Mouse (Mus musculus) monocyte, adult 2 months (primary cell): ENCODE results near the gene Cdc25b.
A peak's percentile ranks its signal among the peaks of the same experiment; 100 is the strongest.

Experiments used
- DNase-seq, 2 experiments: peaks; one replicate each; pipeline ENCODE4 v3.0.0; 2022; ENCODE audit warnings: low spot score in 2 of 2, low read depth in 1 of 2

Cdc25b gene

DNA sequence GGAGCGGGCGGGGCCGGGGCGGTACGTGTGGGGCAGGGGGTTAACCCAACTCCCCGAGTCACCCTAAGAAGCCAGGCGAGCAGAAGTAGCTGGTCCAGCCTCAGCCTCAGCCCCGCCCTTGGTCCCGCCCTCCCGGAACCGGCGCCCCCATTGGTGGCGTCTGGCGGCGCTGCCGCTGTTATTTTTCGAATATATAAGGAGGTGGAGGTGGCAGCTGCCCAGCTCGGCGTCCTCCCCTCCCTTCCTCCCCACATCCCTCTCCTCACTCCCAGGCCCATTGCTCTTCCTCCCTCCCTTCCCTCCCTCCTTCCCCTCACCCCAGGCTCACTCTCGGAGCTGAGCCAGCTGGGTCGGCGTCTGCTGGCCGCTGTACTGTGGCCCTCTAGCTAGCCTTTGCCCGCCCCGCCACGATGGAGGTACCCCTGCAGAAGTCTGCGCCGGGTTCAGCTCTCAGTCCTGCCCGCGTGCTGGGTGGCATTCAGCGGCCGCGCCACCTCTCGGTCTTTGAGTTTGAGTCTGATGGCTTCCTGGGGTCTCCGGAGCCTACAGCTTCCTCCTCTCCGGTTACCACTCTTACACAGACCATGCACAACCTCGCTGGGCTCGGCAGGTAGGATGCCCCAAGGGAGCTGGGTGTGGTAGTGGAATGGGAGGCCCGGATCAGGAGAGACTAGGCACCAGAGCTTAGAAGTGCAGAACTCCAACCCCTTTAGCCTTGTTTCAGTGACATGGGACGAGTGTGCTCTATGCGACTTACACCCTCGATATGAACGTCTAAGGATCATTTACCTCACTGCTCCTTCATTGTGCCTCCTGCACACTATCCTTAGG is at the start of gene Cdc25b, which contains the start of gene Spef1:
Gene Cdc25b (plus strand): TSS at position 179 of the 831 bp plus-strand sequence.
Gene Spef1 (minus strand): TSS at position 512 of the 831 bp plus-strand sequence.
- peak in 1 of 2 experiments; percentile 72 for DNase-seq

DNA sequence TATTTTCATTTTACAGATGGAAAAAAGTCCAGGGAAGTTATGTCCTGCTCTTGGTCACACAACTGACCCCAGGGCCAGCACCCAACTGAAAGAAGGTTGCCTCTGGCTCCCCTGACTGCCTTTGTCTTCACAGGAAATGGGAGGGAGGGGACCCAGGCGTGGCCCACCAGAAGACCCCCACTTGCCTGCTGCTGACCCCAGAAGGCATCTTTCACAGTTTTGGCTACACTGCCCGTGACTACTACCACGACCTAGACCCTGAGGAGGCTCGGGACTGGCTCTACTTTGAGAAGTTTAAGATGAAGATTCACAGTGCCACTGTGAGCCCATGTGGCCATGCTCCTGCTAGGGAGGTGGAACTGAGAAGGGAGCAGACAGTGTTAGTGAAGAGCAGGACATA is 48.5 kb upstream of the Cdc25b start:
- DNase-seq, result no peak

DNA sequence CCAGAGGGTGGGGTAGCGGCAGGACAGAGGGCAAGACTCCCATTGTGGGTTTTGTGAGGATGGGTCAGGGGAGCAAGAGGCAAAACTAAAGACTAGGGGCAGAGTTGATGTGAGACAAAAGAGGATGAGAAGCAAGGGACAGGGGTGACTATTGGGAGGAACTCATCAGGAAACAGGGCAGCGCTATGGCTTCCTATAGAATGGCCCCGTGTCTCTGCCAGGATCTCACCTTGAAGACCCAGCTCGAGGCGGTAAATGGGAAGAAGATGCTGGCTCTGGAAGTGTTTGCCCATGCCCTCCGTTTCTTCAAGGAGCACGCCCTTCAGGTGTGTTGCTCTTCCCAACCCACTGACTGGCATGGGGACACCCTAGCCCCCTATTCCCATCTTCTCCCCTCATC is 48.0 kb upstream of the Cdc25b start:
- no peak for DNase-seq

- no peak for DNase-seq
Measured at GRCm38 (mm10) chr2:131139287-131139686, 47.5 kb upstream of the Cdc25b start.

GRCm38 (mm10) chr2:131139886-131140532 is 46.7 kb upstream of the Cdc25b start:
- DNase-seq, result no peak

- no peak for DNase-seq
Measured at GRCm38 (mm10) chr2:131140533-131140905, 46.2 kb upstream of the Cdc25b start.

- DNase-seq, result no peak
Measured at GRCm38 (mm10) chr2:131141336-131141986, 45.3 kb upstream of the Cdc25b start.

GRCm38 (mm10) chr2:131142592-131142991 is 44.2 kb upstream of the Cdc25b start:
- DNase-seq, result peak; percentile 28 to 38

DNA sequence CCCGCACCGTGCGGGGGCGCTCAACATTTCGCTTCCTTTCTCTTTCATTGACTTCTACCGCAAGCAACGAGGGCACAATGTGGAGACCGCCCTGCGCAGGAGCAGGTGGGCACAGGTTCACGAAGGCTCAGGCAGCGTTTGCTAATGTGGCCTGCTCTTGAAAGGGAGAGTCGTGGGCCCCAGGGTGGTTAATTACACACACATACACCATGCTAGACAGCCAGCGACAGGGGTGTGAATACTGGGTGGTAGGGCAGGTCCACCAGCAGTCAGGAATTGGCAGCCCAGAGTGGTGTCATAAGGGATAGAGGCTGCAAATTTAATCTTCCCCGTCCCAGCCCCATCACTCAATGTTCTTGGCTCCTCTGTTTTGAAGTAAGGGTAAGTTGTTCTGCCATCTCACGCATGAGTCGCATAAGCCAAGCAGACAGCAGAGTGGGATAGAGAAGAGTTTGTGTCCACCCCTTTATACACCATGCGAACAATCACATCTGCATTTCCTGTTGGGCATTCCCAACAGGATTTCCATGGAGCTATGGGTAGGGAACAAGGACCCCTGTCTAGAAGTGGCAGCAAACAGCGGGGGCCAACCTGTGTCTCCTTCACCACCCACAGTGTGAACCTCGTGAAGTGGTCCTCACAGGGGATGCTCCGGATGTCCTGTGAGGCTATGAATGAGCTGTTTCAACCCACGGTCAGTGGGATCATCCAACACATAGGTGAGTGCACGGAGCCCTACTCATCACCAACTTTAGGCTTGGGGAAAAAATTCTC is 43.6 kb upstream of the Cdc25b start:
- DNase-seq, result no peak

- DNase-seq, result no peak
Measured at GRCm38 (mm10) chr2:131145121-131145520, 41.6 kb upstream of the Cdc25b start.

GRCm38 (mm10) chr2:131145536-131145935 is 41.2 kb upstream of the Cdc25b start:
- no peak for DNase-seq

GRCm38 (mm10) chr2:131146193-131147042 is 40.3 kb upstream of the Cdc25b start:
- no peak for DNase-seq

DNA sequence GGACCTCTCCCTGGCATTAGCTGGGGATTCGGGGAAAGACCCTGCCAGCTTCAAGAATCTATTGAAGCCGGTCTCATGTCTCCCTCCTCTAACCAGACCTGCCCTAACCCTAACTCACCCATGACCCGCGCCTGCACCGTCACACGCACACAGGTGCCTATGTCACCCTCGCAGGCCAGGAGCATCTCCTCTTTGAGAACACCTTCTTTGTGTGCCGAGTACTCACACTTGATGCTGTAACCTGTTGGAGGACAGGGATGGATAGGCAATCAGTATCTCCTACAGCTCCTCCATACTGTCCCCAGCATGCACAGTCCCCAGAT is 39.7 kb upstream of the Cdc25b start:
- no peak for DNase-seq

DNA sequence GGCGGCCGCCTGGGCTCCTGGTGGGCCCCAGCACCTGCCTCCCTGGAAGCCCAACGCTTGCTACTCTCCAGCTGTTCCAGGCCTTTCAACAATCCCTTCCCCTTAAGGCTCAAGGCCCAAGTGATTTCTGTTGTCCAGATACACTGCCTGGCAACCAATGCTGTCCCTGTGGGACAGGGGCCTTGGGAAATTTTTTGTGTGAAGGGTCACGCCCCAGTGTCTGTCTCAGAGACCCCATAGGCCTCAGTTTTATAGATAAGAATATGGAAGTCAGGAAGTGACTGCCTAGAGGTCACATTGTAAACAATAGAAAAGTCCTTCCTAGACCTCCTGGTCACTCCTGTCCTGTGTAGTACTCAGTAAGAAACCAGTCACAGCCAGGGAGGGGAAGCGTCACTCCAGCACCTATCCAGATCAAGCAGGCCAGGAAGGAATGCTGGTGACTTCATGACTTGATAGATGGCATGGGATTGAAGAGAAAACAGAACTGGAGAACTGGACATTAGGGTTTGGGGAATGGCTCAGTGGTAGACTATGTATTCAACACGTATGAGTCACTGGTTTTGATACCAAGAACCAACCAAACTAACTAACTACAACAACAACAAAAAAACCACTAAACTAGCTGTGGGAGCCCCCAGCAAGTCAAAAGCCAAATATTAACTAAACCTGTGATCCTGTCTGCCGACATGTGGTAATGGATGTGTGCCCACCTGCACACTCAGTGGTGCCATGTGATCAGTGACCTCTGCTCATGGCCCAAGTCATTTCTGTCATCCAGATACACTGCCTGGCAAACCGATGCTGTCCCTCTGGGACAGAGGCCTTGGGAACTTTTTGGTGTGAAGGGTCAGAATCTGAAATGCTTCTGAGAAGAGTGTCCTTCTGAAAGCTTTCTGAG is 38.1 kb upstream of the Cdc25b start:
- DNase-seq, result no peak

- no peak for DNase-seq
Measured at GRCm38 (mm10) chr2:131149254-131149578, 37.5 kb upstream of the Cdc25b start.

DNA sequence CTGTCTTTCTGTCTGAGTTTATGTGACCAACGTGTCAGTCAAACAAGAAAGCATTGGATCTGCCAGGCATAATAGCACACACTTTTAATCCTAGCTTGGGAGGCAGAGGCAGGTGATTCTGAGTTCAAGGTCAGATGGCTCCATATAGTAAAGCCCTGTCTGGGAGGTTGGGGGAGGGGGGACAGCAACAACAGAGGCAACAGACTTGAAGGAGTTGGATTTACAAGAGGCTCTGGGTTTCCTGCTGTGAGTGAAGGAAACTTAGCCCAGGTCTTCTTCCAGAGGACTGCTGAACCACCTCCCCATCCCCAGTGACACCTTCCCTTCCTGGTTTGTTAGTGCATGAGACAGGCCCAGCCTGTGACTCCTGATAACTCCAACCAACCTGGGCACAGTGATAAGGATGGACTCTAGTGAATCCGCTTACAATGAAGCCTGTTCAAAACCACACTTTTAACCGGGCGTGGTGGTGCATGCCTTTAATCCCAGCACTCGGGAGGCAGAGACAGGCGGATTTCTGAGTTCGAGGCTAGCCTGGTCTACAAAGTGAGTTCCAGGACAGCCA is 34.5 kb upstream of the Cdc25b start:
- no peak for DNase-seq

DNA sequence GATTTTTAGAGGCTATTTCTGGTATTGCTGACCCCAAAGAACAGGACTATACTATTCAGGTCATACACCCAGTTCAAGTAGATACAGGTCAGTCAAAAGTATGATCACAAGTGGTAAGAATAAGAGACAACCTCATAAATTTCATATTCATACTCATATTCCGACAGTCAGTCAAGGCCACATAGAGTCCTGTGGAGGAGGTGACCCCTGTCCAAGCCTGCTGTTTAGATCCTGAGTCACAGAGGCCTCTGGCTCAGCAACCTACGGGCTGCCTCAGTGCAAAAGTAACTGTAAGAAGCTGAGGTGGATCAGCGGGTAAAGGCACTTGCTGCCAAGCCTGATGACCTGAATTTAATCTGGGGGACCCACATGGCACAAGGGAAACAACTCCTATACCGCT is 32.7 kb upstream of the Cdc25b start:
- DNase-seq, result no peak

- no peak for DNase-seq
Measured at GRCm38 (mm10) chr2:131156987-131157386, 29.8 kb upstream of the Cdc25b start.

- DNase-seq, result peak in 1 of 2 experiments; percentile 15
Measured at GRCm38 (mm10) chr2:131159491-131159910, 27.2 kb upstream of the Cdc25b start.
